Mouse (Mus musculus): Measurements from ENCODE around the gene Atp11a. TPM values are rescaled to one million over a fixed set of nuclear protein-coding genes. Genes with fewer than 3 reads are reported as not detected.

Gene Atp11a
- total RNA-seq, 2 experiments from 2014 or later, result 21.8 to 23.4 TPM

DNA sequence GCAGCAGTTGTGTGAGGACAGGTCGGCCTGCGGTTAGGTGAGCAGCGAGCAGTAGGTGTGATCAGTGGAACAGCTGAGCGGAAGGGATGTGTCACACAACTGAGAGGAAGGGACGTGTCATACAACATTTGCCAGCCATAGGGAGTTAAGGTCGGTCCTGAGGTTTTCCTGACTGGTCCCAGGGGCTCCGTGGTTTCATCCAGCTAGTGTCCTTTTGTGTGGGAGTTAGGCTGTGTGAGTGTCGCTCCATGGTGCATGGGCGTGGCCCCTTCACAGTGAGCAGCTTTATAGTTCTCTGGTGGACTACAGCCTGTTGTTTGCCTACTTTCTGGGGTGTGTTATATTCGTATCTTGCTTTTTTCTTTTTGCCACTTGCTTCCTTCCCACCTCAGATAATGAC is 94.4 kb downstream of the Atp11a start:
- intact Hi-C loops (cut with DNase I; ENCODE audit: low total_unique reads), result no loop called here
- no peak for DNase-seq

GRCm38 (mm10) chr8:12856038-12856437 is 99.2 kb downstream of the Atp11a start:
- intact Hi-C loops (cut with DNase I; ENCODE audit: low total_unique reads), result no loop called here
- DNase-seq, result no peak

DNA sequence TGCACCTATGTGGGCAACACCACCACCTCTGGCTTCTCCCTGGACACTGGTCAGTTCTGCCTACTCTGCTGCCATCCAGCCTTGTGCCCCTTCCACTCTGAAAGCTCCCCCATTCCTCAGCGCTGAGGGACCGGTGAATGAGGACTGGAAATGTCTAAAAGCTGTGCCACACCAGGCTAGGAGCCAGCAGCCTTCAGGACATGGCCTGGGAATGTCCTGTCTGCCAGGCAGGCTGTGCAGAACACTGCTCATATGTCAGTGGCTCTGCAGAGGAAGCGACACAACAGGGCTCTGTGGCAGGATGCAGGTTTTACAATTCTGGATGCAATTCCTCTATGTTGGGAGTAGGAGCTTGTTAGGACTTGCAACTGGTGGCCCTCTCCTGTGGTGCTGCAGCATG is 106.2 kb downstream of the Atp11a start:
- no peak for DNase-seq
- intact Hi-C loops (cut with DNase I; ENCODE audit: low total_unique reads), result no loop called here

GRCm38 (mm10) chr8:12863608-12864007 is 106.8 kb downstream of the Atp11a start:
- DNase-seq, result no peak
- intact Hi-C loops (cut with DNase I; ENCODE audit: low total_unique reads), result no loop called here

DNA sequence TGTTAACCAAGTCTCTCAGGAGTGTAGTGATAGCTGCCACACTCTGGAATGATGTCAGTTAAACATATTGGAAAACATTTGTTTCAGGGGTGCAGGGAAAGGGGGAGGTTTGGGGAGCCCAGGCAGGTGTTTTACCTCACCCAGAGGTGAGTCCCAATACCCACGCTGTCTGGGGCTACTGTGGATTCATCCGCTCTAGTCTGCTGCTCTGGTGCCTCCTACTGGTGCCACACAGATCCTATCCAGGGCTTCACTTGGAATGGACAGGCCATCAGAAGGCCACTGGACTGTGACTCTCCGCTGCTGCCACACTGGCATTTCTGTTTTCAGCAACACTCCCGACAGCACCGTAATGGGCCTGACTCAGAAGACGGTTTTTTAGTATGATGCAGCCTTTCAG is 109.0 kb downstream of the Atp11a start:
- DNase-seq, result no peak
- intact Hi-C loops (cut with DNase I; ENCODE audit: low total_unique reads), result no loop called here

- no peak for DNase-seq
- intact Hi-C loops (cut with DNase I; ENCODE audit: low total_unique reads), result no loop called here
These were observed 112.8 kb downstream of the Atp11a start for GRCm38 (mm10) chr8:12869661-12870060.

GRCm38 (mm10) chr8:12870656-12871055 is 113.8 kb downstream of the Atp11a start:
- intact Hi-C loops (cut with DNase I; ENCODE audit: low total_unique reads), result no loop called here
- no peak for DNase-seq

GRCm38 (mm10) chr8:12871461-12871860 is 114.6 kb downstream of the Atp11a start:
- intact Hi-C loops (cut with DNase I; ENCODE audit: low total_unique reads), result no loop called here
- no peak for DNase-seq

- intact Hi-C loops (cut with DNase I; ENCODE audit: low total_unique reads), result no loop called here
- no peak for DNase-seq
These were observed 116.2 kb downstream of the Atp11a start for GRCm38 (mm10) chr8:12872983-12873356.

DNA sequence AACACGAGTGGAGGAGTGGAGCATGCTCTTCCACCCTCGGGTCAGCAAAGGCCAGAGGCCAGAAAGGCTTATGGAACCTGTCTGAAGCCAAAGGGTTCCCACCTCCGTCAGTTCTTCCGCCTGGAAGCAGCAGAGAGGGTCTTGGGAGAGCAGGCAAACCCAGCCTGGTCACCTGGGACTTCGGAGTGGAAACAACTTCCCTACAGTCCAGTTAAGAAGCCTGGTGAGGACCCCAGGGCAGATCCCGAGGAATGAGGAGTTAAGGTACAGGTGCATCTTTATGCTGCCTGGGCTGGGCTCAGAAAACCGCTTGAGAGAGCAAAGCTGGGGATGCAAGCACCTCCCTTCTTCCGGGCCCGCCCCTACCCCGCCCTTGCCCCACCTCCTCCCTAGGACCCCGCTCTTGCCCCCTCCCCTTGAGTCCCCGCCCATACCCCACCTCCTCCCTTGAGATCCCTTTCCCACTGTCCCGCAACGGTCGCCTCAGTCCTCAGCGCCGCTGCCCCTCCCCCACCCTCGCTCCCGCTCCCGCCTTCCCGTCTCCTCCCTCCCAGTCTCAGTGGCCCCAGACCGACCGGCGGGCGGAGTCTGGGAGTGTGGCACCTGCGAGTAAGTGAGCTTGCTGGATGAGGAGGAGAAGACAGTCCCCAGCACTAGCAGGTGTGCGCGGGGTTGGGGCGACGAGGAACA is 116.7 kb downstream of the Atp11a start, which contains the start of gene Mcf2l:
Mcf2l (plus strand) TSS at position 450 of the 690 bp plus-strand sequence.
- peak; percentile 35 for DNase-seq

GRCm38 (mm10) chr8:12874194-12874791 is 117.5 kb downstream of the Atp11a start:
- no peak for DNase-seq
- intact Hi-C loops (cut with DNase I; ENCODE audit: low total_unique reads), result no loop called here

More for the DNA sequence above, 116.7 kb downstream of the Atp11a start, which contains the start of gene Mcf2l:
- intact Hi-C loops (cut with DNase I; ENCODE audit: low total_unique reads), result no loop called here

DNA sequence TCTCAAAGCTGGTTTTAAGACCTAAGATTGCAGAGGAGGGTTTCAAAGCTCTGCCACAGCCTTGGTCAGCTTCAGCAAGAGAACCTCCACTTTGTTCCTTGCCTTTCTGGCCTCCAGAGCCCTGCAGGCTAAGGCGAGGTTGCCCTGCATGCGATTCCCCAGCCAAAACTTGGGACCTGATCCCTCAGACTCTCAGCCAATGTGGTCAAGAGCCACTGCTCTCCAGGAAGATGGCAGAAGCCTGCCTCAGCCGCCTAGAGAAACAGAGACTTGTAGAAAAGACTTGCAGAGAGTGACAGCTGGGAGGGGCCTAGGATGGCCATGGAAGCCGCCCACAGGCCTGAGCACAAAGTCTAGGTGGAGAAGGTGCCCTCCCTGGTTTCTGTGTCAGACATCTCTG is 118.2 kb downstream of the Atp11a start:
- no peak for DNase-seq
- intact Hi-C loops (cut with DNase I; ENCODE audit: low total_unique reads), result no loop called here

DNA sequence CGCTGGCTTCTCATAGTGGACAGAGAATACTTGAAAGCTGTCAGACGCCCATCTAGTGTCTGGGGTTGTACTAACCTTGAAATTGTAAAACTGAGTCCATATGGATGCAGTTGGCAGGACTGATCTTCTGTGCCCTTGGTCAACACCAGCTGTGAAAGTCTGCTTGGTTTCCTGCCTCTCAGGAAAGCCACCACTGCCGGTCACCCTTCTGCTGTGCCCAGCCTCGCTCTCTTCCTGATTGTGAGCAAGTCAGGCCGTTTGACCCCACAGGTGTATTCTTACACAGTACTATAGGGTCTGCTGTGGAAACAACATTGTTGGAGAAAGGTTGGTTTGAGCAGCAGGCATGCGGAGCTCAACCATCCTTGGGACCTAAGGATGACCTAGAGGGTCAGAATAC is 120.3 kb downstream of the Atp11a start:
- DNase-seq, result no peak
- intact Hi-C loops (cut with DNase I; ENCODE audit: low total_unique reads), result no loop called here

- intact Hi-C loops (cut with DNase I; ENCODE audit: low total_unique reads), result no loop called here
- DNase-seq, result no peak
These were observed 123.3 kb downstream of the Atp11a start for GRCm38 (mm10) chr8:12880163-12880562.

GRCm38 (mm10) chr8:12883051-12884004 is 126.5 kb downstream of the Atp11a start:
- no peak for DNase-seq
- intact Hi-C loops (cut with DNase I; ENCODE audit: low total_unique reads), result no loop called here

GRCm38 (mm10) chr8:12887772-12888435 is 131.1 kb downstream of the Atp11a start:
- no peak for DNase-seq
- intact Hi-C loops (cut with DNase I; ENCODE audit: low total_unique reads), result no loop called here

- intact Hi-C loops (cut with DNase I; ENCODE audit: low total_unique reads), result no loop called here
- no peak for DNase-seq
These were observed 132.3 kb downstream of the Atp11a start for GRCm38 (mm10) chr8:12889046-12889598.

DNA sequence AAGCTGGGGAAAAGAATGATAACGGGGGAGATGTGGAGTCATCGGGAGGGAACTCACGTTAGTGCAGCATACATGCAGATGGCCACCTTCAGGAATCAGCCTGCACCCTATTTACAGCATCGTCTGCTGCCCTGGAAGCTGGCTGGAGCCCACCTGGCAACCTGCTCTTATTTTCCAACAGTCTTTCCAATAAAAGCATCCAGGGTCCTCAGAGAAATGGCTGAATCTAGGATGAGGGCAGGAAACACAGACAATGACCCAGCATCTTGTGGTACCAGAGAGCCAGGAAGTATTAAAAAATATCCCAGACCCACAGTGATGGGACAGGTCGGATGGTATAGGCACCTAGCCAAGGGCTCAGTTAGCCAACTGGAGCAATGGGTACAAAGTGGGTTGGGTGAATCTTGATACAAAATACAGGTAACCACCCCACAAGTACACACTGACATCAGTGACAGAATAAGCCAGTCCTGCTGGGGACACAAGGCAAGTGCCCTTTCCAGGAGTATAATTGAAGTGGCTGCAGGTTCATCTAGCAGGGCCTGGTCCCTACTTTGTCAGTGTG is 136.2 kb downstream of the Atp11a start:
- no peak for DNase-seq
- intact Hi-C loops (cut with DNase I; ENCODE audit: low total_unique reads), result no loop called here

Measured in gastrocnemius, postnatal 14 days (tissue).